Mouse (Mus musculus) liver, postnatal 0 days (tissue): Measurements from ENCODE around the gene Cstad.

Experiments used
- CTCF ChIP-seq: sonication (generic); IDR thresholded peaks from 2 replicates; pipeline ENCODE4 v1.5.1; 2016; ENCODE audit warnings: antibody characterized with exemption, low read depth
- EP300 ChIP-seq: IDR thresholded peaks from 2 replicates; pipeline ENCODE4 v1.6.1; 2016; ENCODE audit warnings: antibody characterized with exemption, low read depth, mild to moderate bottlenecking

DNA sequence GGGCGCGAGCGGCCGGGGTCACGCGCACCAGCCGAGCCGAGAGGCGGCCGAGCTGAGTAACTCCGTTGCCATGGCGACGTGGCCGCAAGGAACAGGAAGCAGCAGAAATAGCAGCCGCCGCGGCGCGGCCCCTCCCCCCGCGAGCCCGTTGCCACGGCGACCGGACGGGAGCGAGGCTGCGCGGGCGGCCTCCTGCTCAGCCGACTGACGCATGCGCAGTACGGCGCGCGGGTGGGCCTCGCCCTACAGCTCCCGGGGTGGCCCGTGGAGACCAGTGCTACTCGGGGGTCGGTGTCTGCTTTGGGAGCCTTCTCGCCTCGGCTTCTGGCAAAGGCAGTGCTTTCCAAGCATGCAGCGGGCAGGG lies 63.6 kb downstream of the Cstad start:
- TF ChIP-seq EP300: no peak
- no peak for TF ChIP-seq CTCF
